9 mouse cellular contexts compared by ENCODE assay signal in the genomic region with DNA sequence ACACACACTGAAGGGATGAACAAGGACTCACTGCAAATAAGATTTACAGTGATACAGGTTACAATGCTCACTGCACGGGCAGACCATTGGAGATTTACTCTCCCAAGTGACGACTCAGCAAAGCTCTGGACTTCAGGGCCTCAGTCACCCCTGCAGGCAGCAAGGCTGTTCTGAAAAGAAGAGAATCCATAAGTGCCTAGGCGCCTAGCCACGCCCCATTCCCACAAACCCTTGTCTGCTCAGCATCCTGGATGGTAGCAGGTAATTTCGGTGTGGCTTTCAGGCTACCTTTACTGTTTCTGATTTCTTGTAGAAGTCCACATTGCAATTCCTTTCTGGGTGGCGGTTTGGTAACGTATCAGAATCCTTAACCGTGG. TPM values are rescaled to one million over a fixed set of nuclear protein-coding genes. Genes with fewer than 3 reads are reported as not detected.
DNase-seq lines count a peak whose midpoint lies in the region; ATAC-seq lines count a peak whose summit lies in the region.
"Had no signal": no experiment of that assay in that cellular context is flagged by ENCODE, and none has a peak within 500 bp of the region (broad histone marks: within the 10 kb centered on the region; RNA-seq: fewer than 3 reads in every experiment).

No protein-coding gene starts in this region.

- peak overlapping the region; percentile 43; the same call in 1 of the 2 replicates for H3K4me2 ChIP-seq in heart, embryonic 16.5 days (ENCODE audit: low read depth, low read length)
- H3K4me2 ChIP-seq in liver, embryonic 12.5 days = peak overlapping the region; percentile 32

- H3K9me3 ChIP-seq in heart, embryonic 16.5 days (replicated peaks; ENCODE audit: control insufficient read depth, low read length) = no peaks in the 10 kb centered on the region
- no peaks in the 10 kb centered on the region for H3K9me3 ChIP-seq in liver, embryonic 12.5 days (replicated peaks)

- H3K9ac ChIP-seq in heart, embryonic 16.5 days (ENCODE audit: low read length) = no peak overlapping the region
- H3K9ac ChIP-seq in liver, embryonic 12.5 days = no peak overlapping the region

- H3K27me3 ChIP-seq in heart, embryonic 16.5 days (ENCODE audit: control insufficient read depth, insufficient read depth, low read length) = no peaks in the 10 kb centered on the region
- H3K27me3 ChIP-seq in liver, embryonic 12.5 days (replicated peaks) = peaks cover 9% of the 10 kb centered on the region; the same call in 1 of the 2 replicates

- H3K36me3 ChIP-seq in heart, embryonic 16.5 days (ENCODE audit: control insufficient read depth, insufficient read depth) = peaks cover 4% of the 10 kb centered on the region
- peaks cover 4% of the 10 kb centered on the region for H3K36me3 ChIP-seq in liver, embryonic 12.5 days

- 67% methylated on average over 8 of the region's 8 CpGs for WGBS in heart, embryonic 16.5 days
- WGBS in liver, embryonic 12.5 days (ENCODE audit: insufficient replicate concordance) = 55% methylated on average over 8 of the region's 8 CpGs

- no peak overlapping the region for H3K27ac ChIP-seq in heart, embryonic 16.5 days (ENCODE audit: low read length)
- H3K27ac ChIP-seq in liver, embryonic 12.5 days = peak overlapping the region; percentile 62
- H3K27ac ChIP-seq: kidney, postnatal 0 days had no signal

- no peak for DNase-seq in heart, adult 11 months
- DNase-seq in ovary, postnatal 36 days (ENCODE audit: low spot score) = peak; percentile 12
- DNase-seq in ovary, postnatal 14 days (ENCODE audit: low spot score) = no peak
- no peak for DNase-seq in layer of hippocampus, adult 9-11 months
- DNase-seq: right cerebral cortex, postnatal 14 days had no signal

- no peak for ATAC-seq in heart, embryonic 16.5 days (replicated peaks; ENCODE audit: extremely low read depth, insufficient read depth, low FRiP score)
- no peak for ATAC-seq in liver, embryonic 12.5 days
- no peak for ATAC-seq in granulocyte monocyte progenitor cell, adult 5-6 weeks (replicated peaks; ENCODE audit: poor library complexity, severe bottlenecking)

- H3K4me3 ChIP-seq in heart, embryonic 16.5 days (ENCODE audit: low read length) = no peak overlapping the region
- H3K4me3 ChIP-seq in liver, embryonic 12.5 days = no peak overlapping the region

- peaks cover 16% of the 10 kb centered on the region for H3K4me1 ChIP-seq in heart, embryonic 16.5 days (ENCODE audit: control insufficient read depth, insufficient read depth, low read length)
- H3K4me1 ChIP-seq in liver, embryonic 12.5 days = peaks cover 22% of the 10 kb centered on the region

RNA-seq across cellular contexts. Expression of gene Cpeb3, which starts 55.2 kb away (rescaled TPM):
- polyA plus RNA-seq in heart, embryonic 16.5 days (2015; fragmentation: Nextera tagmentation; extraction: Ambion mirVana) = 7.4 and 8.2 TPM in 2 replicates
- polyA plus RNA-seq in liver, embryonic 12.5 days (2016; fragmentation: Nextera tagmentation; extraction: Ambion mirVana) = 2.6 and 3.2 TPM in 2 replicates
- total RNA-seq in granulocyte monocyte progenitor cell, adult 5-6 weeks (2014; fragmentation: Nextera tagmentation) = 0.56 TPM in 1 of 2 replicates, not detected in the other
- total RNA-seq in granulocyte monocyte progenitor cell, adult 5-6 weeks (2017) = 0.10 TPM in 1 of 2 replicates, not detected in the other

RNA-seq across cellular contexts. Expression of gene March5, which starts 56.2 kb away (rescaled TPM):
- polyA plus RNA-seq in heart, embryonic 16.5 days (2015; fragmentation: Nextera tagmentation; extraction: Ambion mirVana) = 77.0 and 80.2 TPM in 2 replicates
- polyA plus RNA-seq in liver, embryonic 12.5 days (2016; fragmentation: Nextera tagmentation; extraction: Ambion mirVana) = 159 and 164 TPM in 2 replicates
- 63.3 and 80.4 TPM in 2 replicates for total RNA-seq in granulocyte monocyte progenitor cell, adult 5-6 weeks (2014; fragmentation: Nextera tagmentation)
- 48.1 and 64.0 TPM in 2 replicates for total RNA-seq in granulocyte monocyte progenitor cell, adult 5-6 weeks (2017)
